Mouse (Mus musculus) E14TG2a.4 (cell line): Measurements from ENCODE around the gene Gpr179.

Experiments used
- CTCF ChIP-seq: conservative IDR thresholded peaks from 2 replicates; pipeline ENCODE4 v1.5.1; 2014; ENCODE audit warnings: low read length
- NANOG ChIP-seq: IDR thresholded peaks from 2 replicates; pipeline ENCODE4 v1.6.1; 2014; ENCODE audit warnings: borderline replicate concordance, low read length, mixed read lengths
- POU5F1 ChIP-seq: IDR thresholded peaks from 2 replicates; pipeline ENCODE4 v1.6.1; 2014; ENCODE audit warnings: low read length, borderline replicate concordance

GRCm38 (mm10) chr11:97338302-97338976, 13.4 kb downstream of the Gpr179 start:
- no peak for TF ChIP-seq CTCF
- no peak for TF ChIP-seq NANOG
- no peak for TF ChIP-seq POU5F1
